Comparison of ENCODE assay signal across 10 mouse cellular contexts in the genomic region with DNA sequence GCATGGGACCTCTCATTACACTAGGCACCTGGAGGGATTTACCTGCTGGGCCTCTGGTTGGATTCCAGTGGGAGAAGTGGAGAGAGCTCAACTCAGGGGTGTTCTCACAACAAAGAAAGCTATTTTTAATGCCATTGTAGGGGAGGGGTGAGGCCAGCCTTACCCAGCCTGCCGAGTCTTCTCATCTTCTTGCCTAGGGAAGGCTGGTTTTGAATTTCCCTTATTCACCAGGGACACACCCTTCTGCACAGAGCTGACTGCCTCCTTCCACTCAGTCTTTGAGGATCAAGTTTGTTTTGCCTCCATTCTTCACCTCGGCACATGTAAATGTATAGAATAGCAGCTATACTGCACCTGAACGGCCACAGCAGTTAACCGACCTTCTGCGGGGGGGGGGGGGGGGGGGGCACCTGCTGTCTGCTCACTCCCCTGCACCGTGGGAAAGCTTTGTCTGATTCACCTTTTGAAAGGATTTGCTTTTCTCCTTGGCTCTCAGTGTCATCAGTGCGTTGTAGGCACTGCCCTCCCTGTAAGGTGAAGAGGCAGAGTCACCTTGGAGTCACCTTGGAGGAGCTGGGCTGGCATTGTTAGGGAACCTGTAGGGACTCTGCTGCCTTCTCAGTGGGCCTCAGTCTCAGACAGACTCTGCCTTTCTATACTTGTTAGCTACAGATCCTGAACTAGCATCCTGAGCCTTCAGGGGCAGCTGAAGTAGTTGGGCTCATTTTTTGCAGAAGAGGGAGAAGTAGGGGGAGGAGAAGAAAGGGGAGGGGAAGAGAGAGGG. TPM values are rescaled to one million over a fixed set of nuclear protein-coding genes. Genes with fewer than 3 reads are reported as not detected.
DNase-seq lines count a peak whose midpoint lies in the region; ATAC-seq and TF ChIP-seq lines count a peak whose summit lies in the region.
"Had no signal": no experiment of that assay in that cellular context is flagged by ENCODE, and none has a peak within 500 bp of the region (broad histone marks: within the 10 kb centered on the region; RNA-seq: fewer than 3 reads in every experiment).

No protein-coding gene starts in this region.

- H3K4me3 ChIP-seq in lung, embryonic 14.5 days (ENCODE audit: low read depth, low read length), result no peak overlapping the region
- H3K4me3 ChIP-seq in lung, adult 2 months (replicated peaks; ENCODE audit: extremely low read depth, low read depth, low read length), result no peak overlapping the region
- H3K4me3 ChIP-seq in forebrain, embryonic 12.5 days (replicated peaks), result no peak overlapping the region
- no peak overlapping the region for H3K4me3 ChIP-seq in midbrain, embryonic 10.5 days
- no peak overlapping the region for H3K4me3 ChIP-seq in stomach, postnatal 0 days (ENCODE audit: low read depth, low read length)

- H3K27ac ChIP-seq in lung, embryonic 14.5 days (ENCODE audit: low read depth), result peak overlapping the region; percentile 54; the same call in 1 of the 2 replicates
- no peak overlapping the region for H3K27ac ChIP-seq in forebrain, embryonic 12.5 days
- H3K27ac ChIP-seq in midbrain, embryonic 10.5 days (replicated peaks), result peak overlapping the region; percentile 18; the same call in 1 of the 2 replicates
- peak overlapping the region; percentile 13; the same call in 1 of the 2 replicates for H3K27ac ChIP-seq in stomach, postnatal 0 days (replicated peaks)

- WGBS in lung, embryonic 14.5 days, result 20% methylated on average over 6 of the region's 7 CpGs
- 26% methylated on average over 7 of the region's 7 CpGs for WGBS in lung, adult 2 months
- WGBS in forebrain, embryonic 12.5 days, result 4% methylated on average over 7 of the region's 7 CpGs
- WGBS in midbrain, embryonic 10.5 days, result 18% methylated on average over 7 of the region's 7 CpGs
- 15% methylated on average over 6 of the region's 7 CpGs for WGBS in stomach, postnatal 0 days

- no peak for TF ChIP-seq CTCF in lung, embryonic 14.5 days (IDR thresholded peaks at IDR 0.05; ENCODE audit: low read depth)
- TF ChIP-seq CTCF in lung, adult 2 months (IDR thresholded peaks at IDR 0.05; ENCODE audit: insufficient read depth, low read length), result no peak
- no peak for TF ChIP-seq CTCF in stomach, postnatal 0 days (IDR thresholded peaks at IDR 0.05; ENCODE audit: low read depth)

- DNase-seq in lung, embryonic 14.5 days, result peak; percentile 11
- DNase-seq in lung, adult 2 months, result no peak
- no peak for DNase-seq in midbrain, embryonic 10.5 days (ENCODE audit: low spot score)
- DNase-seq in stomach, postnatal 0 days (ENCODE audit: low spot score), result peak; percentile 19
- DNase-seq in cerebellum, adult 11 months, result no peak
- DNase-seq in retina, postnatal 1 day, result no peak
- DNase-seq: gastrocnemius, postnatal 36 days; thymus, postnatal 36 days had no signal

- peak overlapping the region; percentile 31; the same call in 1 of the 2 replicates for H3K4me2 ChIP-seq in lung, embryonic 14.5 days
- H3K4me2 ChIP-seq in forebrain, embryonic 12.5 days, result peak overlapping the region; percentile 44
- H3K4me2 ChIP-seq in stomach, postnatal 0 days (replicated peaks; ENCODE audit: low read depth), result no peak overlapping the region

- H3K36me3 ChIP-seq in lung, embryonic 14.5 days (ENCODE audit: insufficient read depth), result no peaks in the 10 kb centered on the region
- H3K36me3 ChIP-seq in forebrain, embryonic 12.5 days (replicated peaks), result no peaks in the 10 kb centered on the region
- no peaks in the 10 kb centered on the region for H3K36me3 ChIP-seq in midbrain, embryonic 10.5 days
- no peaks in the 10 kb centered on the region for H3K36me3 ChIP-seq in stomach, postnatal 0 days (ENCODE audit: control insufficient read depth, insufficient read depth, low read length)
- H3K36me3 ChIP-seq: G1E had no signal

- TF ChIP-seq EP300 in stomach, postnatal 0 days (optimal IDR thresholded peaks at IDR 0.05), result no peak

- TF ChIP-seq POLR2A in lung, adult 2 months (IDR thresholded peaks at IDR 0.05; ENCODE audit: borderline replicate concordance, extremely low read depth, low read depth, low read length), result no peak

- peaks cover 13% of the 10 kb centered on the region for H3K4me1 ChIP-seq in lung, embryonic 14.5 days (ENCODE audit: insufficient read depth)
- H3K4me1 ChIP-seq in lung, adult 2 months (ENCODE audit: control insufficient read depth, insufficient read depth, low read length), result no peaks in the 10 kb centered on the region
- H3K4me1 ChIP-seq in forebrain, embryonic 12.5 days, result peaks cover 21% of the 10 kb centered on the region
- peaks cover 20% of the 10 kb centered on the region for H3K4me1 ChIP-seq in midbrain, embryonic 10.5 days
- peaks cover 5% of the 10 kb centered on the region for H3K4me1 ChIP-seq in stomach, postnatal 0 days (replicated peaks; ENCODE audit: control insufficient read depth, insufficient read depth)

- H3K9me3 ChIP-seq in lung, embryonic 14.5 days (ENCODE audit: low read depth, low read length), result no peaks in the 10 kb centered on the region
- H3K9me3 ChIP-seq in forebrain, embryonic 12.5 days, result no peaks in the 10 kb centered on the region
- no peaks in the 10 kb centered on the region for H3K9me3 ChIP-seq in midbrain, embryonic 10.5 days (replicated peaks)
- H3K9me3 ChIP-seq in stomach, postnatal 0 days (ENCODE audit: control insufficient read depth, low read length), result no peaks in the 10 kb centered on the region

- H3K9ac ChIP-seq in lung, embryonic 14.5 days, result no peak overlapping the region
- H3K9ac ChIP-seq in forebrain, embryonic 12.5 days, result no peak overlapping the region
- H3K9ac ChIP-seq in stomach, postnatal 0 days (ENCODE audit: low read length), result no peak overlapping the region

- H3K27me3 ChIP-seq in lung, embryonic 14.5 days (ENCODE audit: insufficient read depth, low read length), result no peaks in the 10 kb centered on the region
- peaks cover 15% of the 10 kb centered on the region for H3K27me3 ChIP-seq in forebrain, embryonic 12.5 days
- H3K27me3 ChIP-seq in midbrain, embryonic 10.5 days (ENCODE audit: low read depth, poor library complexity, severe bottlenecking), result peaks cover 17% of the 10 kb centered on the region; the same call in 1 of the 2 replicates
- H3K27me3 ChIP-seq in stomach, postnatal 0 days (ENCODE audit: control insufficient read depth, insufficient read depth, low read length), result no peaks in the 10 kb centered on the region

- 0 out of 2 replicates have a peak, but pooled peaks have one; percentile 28 for ATAC-seq in lung, embryonic 14.5 days (ENCODE audit: insufficient read depth)
- no peak for ATAC-seq in forebrain, embryonic 12.5 days (ENCODE audit: low FRiP score)
- peak; percentile 48 for ATAC-seq in stomach, postnatal 0 days (ENCODE audit: low FRiP score, low TSS enrichment)

RNA-seq across cellular contexts. Expression of gene Parva, which starts 10.4 kb away (rescaled TPM):
- 102 and 105 TPM in 2 replicates for polyA plus RNA-seq in lung, embryonic 14.5 days (2014; fragmentation: Nextera tagmentation; extraction: Ambion mirVana)
- 54.7 and 80.5 TPM in 2 replicates for polyA plus RNA-seq in lung, adult 2 months (2012; rRNA removed)
- polyA plus RNA-seq in forebrain, embryonic 12.5 days (2016; fragmentation: Nextera tagmentation; extraction: Ambion mirVana), result 51.9 and 54.6 TPM in 2 replicates
- polyA plus RNA-seq in midbrain, embryonic 10.5 days (2016; fragmentation: Nextera tagmentation; extraction: Ambion mirVana), result 50.9 and 55.6 TPM in 2 replicates
- 69.5 and 72.3 TPM in 2 replicates for polyA plus RNA-seq in stomach, postnatal 0 days (2015; fragmentation: Nextera tagmentation; extraction: Ambion mirVana)
- polyA plus RNA-seq: G1E had no signal

Comparison
In these comparisons a context has a peak if more than half of its experiments do, and no peak if none do; other contexts are left out.
1. DNase-seq: peak in lung, embryonic 14.5 days (single experiment) and stomach, postnatal 0 days (single experiment); none in lung, adult 2 months (single experiment), midbrain, embryonic 10.5 days (single experiment), cerebellum, adult 11 months (single experiment) and retina, postnatal 1 day (single experiment).